Mouse (Mus musculus): ENCODE data around the gene Dusp5.

- TF ChIP-seq CTCF (conservative IDR thresholded peaks at IDR 0.05; ENCODE audit: insufficient read depth, insufficient read length, low read depth, low read length), result no peak
- no peak for TF ChIP-seq POLR2A (IDR thresholded peaks at IDR 0.05; ENCODE audit: low read depth, low read length)
These were observed 28.5 kb downstream of the Dusp5 start for GRCm38 (mm10) chr19:53557267-53557936.
